Mouse (Mus musculus): ENCODE data around the gene Tcf7l2. TPM values are rescaled to one million over a fixed set of nuclear protein-coding genes. Genes with fewer than 3 reads are reported as not detected.

Gene Tcf7l2
- total and polyA plus RNA-seq, 2 experiments: 3.2 to 14.6 TPM

- Histone ChIP-seq H3K4me1 (ENCODE audit: control insufficient read depth, insufficient read depth, low read length) (peaks cover 27% of the 10 kb centered on the region), H3K4me3 (ENCODE audit: insufficient read depth, low read depth, low read length) (no peak overlapping the region), H3K27me3 (ENCODE audit: control insufficient read depth, insufficient read depth, low read length) (no peaks in the 10 kb centered on the region), H3K79me2 (ENCODE audit: control insufficient read depth, insufficient read depth, low read length) (peaks cover 24% of the 10 kb centered on the region), H3K9ac (ENCODE audit: low read depth, low read length) (no peak overlapping the region), H3K36me3 (ENCODE audit: control insufficient read depth, insufficient read depth, low read length) (peaks cover 2% of the 10 kb centered on the region; the same call in 1 of the 2 replicates), H3K27ac (replicated peaks; ENCODE audit: insufficient read depth, low read depth, low read length) (no peak overlapping the region)
- no peak for TF ChIP-seq CTCF (IDR thresholded peaks at IDR 0.05; ENCODE audit: low read depth, low read length)
- TF ChIP-seq POLR2A (IDR thresholded peaks at IDR 0.05; ENCODE audit: extremely low read depth, insufficient read depth, low read length): no peak
- WGBS: 94% methylated on average over 5 of the region's 5 CpGs
- DNase-seq (ENCODE audit: extremely low read depth, low read depth, low spot score): no peak
Observed at GRCm38 (mm10) chr19:55836930-55837687, 95.5 kb downstream of the Tcf7l2 start.

- Histone ChIP-seq H3K79me2 (ENCODE audit: control insufficient read depth, insufficient read depth, low read length) (peaks cover 22% of the 10 kb centered on the region), H3K4me3 (ENCODE audit: insufficient read depth, low read depth, low read length) (no peak overlapping the region), H3K27me3 (ENCODE audit: control insufficient read depth, insufficient read depth, low read length) (no peaks in the 10 kb centered on the region), H3K4me1 (ENCODE audit: control insufficient read depth, insufficient read depth, low read length) (peaks cover 27% of the 10 kb centered on the region), H3K27ac (replicated peaks; ENCODE audit: insufficient read depth, low read depth, low read length) (peak overlapping the region; percentile 31; the same call in 1 of the 2 replicates), H3K36me3 (ENCODE audit: control insufficient read depth, insufficient read depth, low read length) (no peaks in the 10 kb centered on the region), H3K9ac (ENCODE audit: low read depth, low read length) (no peak overlapping the region)
- WGBS: 71% methylated on average over 9 of the region's 9 CpGs
- DNase-seq (ENCODE audit: extremely low read depth, low read depth, low spot score): no peak
- no peak for TF ChIP-seq POLR2A (IDR thresholded peaks at IDR 0.05; ENCODE audit: extremely low read depth, insufficient read depth, low read length)
- no peak for TF ChIP-seq CTCF (IDR thresholded peaks at IDR 0.05; ENCODE audit: low read depth, low read length)
Observed at GRCm38 (mm10) chr19:55837924-55838323, 96.3 kb downstream of the Tcf7l2 start.

- 37% methylated on average over 5 of the region's 5 CpGs for WGBS
- Histone ChIP-seq H3K4me1 (ENCODE audit: control insufficient read depth, insufficient read depth, low read length) (peaks cover 27% of the 10 kb centered on the region), H3K79me2 (ENCODE audit: control insufficient read depth, insufficient read depth, low read length) (peaks cover 22% of the 10 kb centered on the region), H3K4me3 (ENCODE audit: insufficient read depth, low read depth, low read length) (no peak overlapping the region), H3K9ac (ENCODE audit: low read depth, low read length) (no peak overlapping the region), H3K27me3 (ENCODE audit: control insufficient read depth, insufficient read depth, low read length) (no peaks in the 10 kb centered on the region), H3K36me3 (ENCODE audit: control insufficient read depth, insufficient read depth, low read length) (no peaks in the 10 kb centered on the region), H3K27ac (replicated peaks; ENCODE audit: insufficient read depth, low read depth, low read length) (0 out of 2 replicates have a peak overlapping the region, but pooled peaks have one; percentile 40)
- DNase-seq (ENCODE audit: extremely low read depth, low read depth, low spot score): peak; percentile 31
- no peak for TF ChIP-seq POLR2A (IDR thresholded peaks at IDR 0.05; ENCODE audit: extremely low read depth, insufficient read depth, low read length)
- TF ChIP-seq CTCF (IDR thresholded peaks at IDR 0.05; ENCODE audit: low read depth, low read length): no peak
Observed at GRCm38 (mm10) chr19:55838389-55839035, 96.9 kb downstream of the Tcf7l2 start.

GRCm38 (mm10) chr19:55839036-55839555, 97.5 kb downstream of the Tcf7l2 start:
- Histone ChIP-seq H3K27ac (replicated peaks; ENCODE audit: insufficient read depth, low read depth, low read length) (peak overlapping the region; percentile 50), H3K36me3 (ENCODE audit: control insufficient read depth, insufficient read depth, low read length) (no peaks in the 10 kb centered on the region), H3K9ac (ENCODE audit: low read depth, low read length) (no peak overlapping the region), H3K4me1 (ENCODE audit: control insufficient read depth, insufficient read depth, low read length) (peaks cover 27% of the 10 kb centered on the region), H3K27me3 (ENCODE audit: control insufficient read depth, insufficient read depth, low read length) (no peaks in the 10 kb centered on the region), H3K4me3 (ENCODE audit: insufficient read depth, low read depth, low read length) (no peak overlapping the region), H3K79me2 (ENCODE audit: control insufficient read depth, insufficient read depth, low read length) (peaks cover 22% of the 10 kb centered on the region)
- TF ChIP-seq CTCF (IDR thresholded peaks at IDR 0.05; ENCODE audit: low read depth, low read length): no peak
- no peak for TF ChIP-seq POLR2A (IDR thresholded peaks at IDR 0.05; ENCODE audit: extremely low read depth, insufficient read depth, low read length)
- WGBS: 68% methylated on average over 10 of the region's 10 CpGs
- peak; percentile 46 for DNase-seq (ENCODE audit: extremely low read depth, low read depth, low spot score)

GRCm38 (mm10) chr19:55840499-55841121, 99.0 kb downstream of the Tcf7l2 start:
- 66% methylated on average over 10 of the region's 10 CpGs for WGBS
- Histone ChIP-seq H3K27me3 (ENCODE audit: control insufficient read depth, insufficient read depth, low read length) (no peaks in the 10 kb centered on the region), H3K36me3 (ENCODE audit: control insufficient read depth, insufficient read depth, low read length) (no peaks in the 10 kb centered on the region), H3K27ac (replicated peaks; ENCODE audit: insufficient read depth, low read depth, low read length) (0 out of 2 replicates have a peak overlapping the region, but pooled peaks have one; percentile 4), H3K79me2 (ENCODE audit: control insufficient read depth, insufficient read depth, low read length) (peaks cover 19% of the 10 kb centered on the region), H3K4me3 (ENCODE audit: insufficient read depth, low read depth, low read length) (no peak overlapping the region), H3K9ac (ENCODE audit: low read depth, low read length) (no peak overlapping the region), H3K4me1 (ENCODE audit: control insufficient read depth, insufficient read depth, low read length) (peaks cover 27% of the 10 kb centered on the region)
- DNase-seq (ENCODE audit: extremely low read depth, low read depth, low spot score): peak; percentile 35
- no peak for TF ChIP-seq CTCF (IDR thresholded peaks at IDR 0.05; ENCODE audit: low read depth, low read length)
- no peak for TF ChIP-seq POLR2A (IDR thresholded peaks at IDR 0.05; ENCODE audit: extremely low read depth, insufficient read depth, low read length)

Data from liver, adult 2 months (tissue).